Mouse (Mus musculus) stomach, postnatal 0 days (tissue): ENCODE data around the gene Lca5l. TPM values are rescaled to one million over a fixed set of nuclear protein-coding genes. Genes with fewer than 3 reads are reported as not detected.

Experiments used
- ATAC-seq: fragments of 200-750 bp; cut with Nextera tagmentation; 2 replicates; pipeline ENCODE4 v1.8.0; 2017; ENCODE audit not compliant: low FRiP score, low TSS enrichment
- DNase-seq: peaks from one replicate; pipeline ENCODE4 v3.0.0-alpha.2; 2016; ENCODE audit warnings: low spot score
- H3K27ac ChIP-seq: fragments of 300-500 bp; sonication (generic); replicated peaks from 2 replicates; pipeline ENCODE4 v1.5.1; 2014; ENCODE audit warnings: mild to moderate bottlenecking, control low read depth
- H3K27me3 ChIP-seq: fragments of 300-500 bp; sonication (generic); 2 replicates; pipeline ENCODE4 v1.6.1; 2014; ENCODE audit warnings: low read length; ENCODE audit not compliant: control insufficient read depth, insufficient read depth
- H3K36me3 ChIP-seq: fragments of 300-500 bp; sonication (generic); 2 replicates; pipeline ENCODE4 v1.6.1; 2014; ENCODE audit warnings: low read length, mixed read lengths; ENCODE audit not compliant: control insufficient read depth, insufficient read depth
- H3K4me1 ChIP-seq: fragments of 300-500 bp; sonication (generic); replicated peaks from 2 replicates; pipeline ENCODE4 v1.6.1; 2014; ENCODE audit warnings: antibody characterized with exemption; ENCODE audit not compliant: control insufficient read depth, insufficient read depth
- H3K4me2 ChIP-seq: fragments of 300-500 bp; sonication (generic); replicated peaks from 2 replicates; pipeline ENCODE4 v1.6.1; 2014; ENCODE audit warnings: low read depth, mild to moderate bottlenecking, control low read depth, moderate library complexity
- H3K4me3 ChIP-seq: fragments of 300-500 bp; sonication (generic); 2 replicates; pipeline ENCODE4 v1.5.1; 2014; ENCODE audit warnings: low read depth, low read length, control low read depth
- H3K9ac ChIP-seq: fragments of 300-500 bp; sonication (generic); 2 replicates; pipeline ENCODE4 v1.6.1; 2014; ENCODE audit warnings: mild to moderate bottlenecking, low read length, control low read depth, mixed read lengths
- H3K9me3 ChIP-seq: fragments of 300-500 bp; sonication (generic); 2 replicates; pipeline ENCODE4 v1.6.1; 2016; ENCODE audit warnings: low read length; ENCODE audit not compliant: control insufficient read depth
- CTCF ChIP-seq: IDR thresholded peaks from 2 replicates; pipeline ENCODE4 v1.5.1; 2016; ENCODE audit warnings: antibody characterized with exemption, low read depth, mild to moderate bottlenecking, moderate library complexity
- EP300 ChIP-seq: optimal IDR thresholded peaks from 2 replicates; pipeline ENCODE3; 2016; ENCODE audit warnings: antibody characterized with exemption
- WGBS: fragments of 180-500 bp; shearing (Covaris S2); extraction: QIAGEN DNeasy Blood & Tissue Kit; methylation state at CpG from one replicate; pipeline ENCODE4 v1.1.7; 2014; 5-methylcytosine and 5-hydroxymethylcytosine counted together
- polyA plus RNA-seq: library from polyadenylated mRNA; unstranded; fragments of >200 nt; fragmentation: Nextera tagmentation; extraction: Ambion mirVana; gene quantifications from 2 replicates; pipeline ENCODE4 v1.2.1, GENCODE M21; 2015

Gene Lca5l
- polyA plus RNA-seq, 1 experiment from 2014 or later, result 1.1 TPM

- Histone ChIP-seq H3K4me2 (no peak overlapping the region), H3K27me3 (no peaks in the 10 kb centered on the region), H3K36me3 (peaks cover 6% of the 10 kb centered on the region; the same call in 1 of the 2 replicates), H3K9me3 (no peaks in the 10 kb centered on the region), H3K4me1 (no peaks in the 10 kb centered on the region; the same call in 1 of the 2 replicates), H3K4me3 (no peak overlapping the region), H3K27ac (0 out of 2 replicates have a peak overlapping the region, but pooled peaks have one; percentile 58), H3K9ac (no peak overlapping the region)
- WGBS, result 85% methylated on average over 11 of the region's 11 CpGs
- DNase-seq (no peak), ATAC-seq (no peak)
- TF ChIP-seq EP300 (no peak), CTCF (no peak)
Measured at GRCm38 (mm10) chr16:96157171-96157570, 34.9 kb downstream of the Lca5l start.

- ATAC-seq (no peak), DNase-seq (no peak)
- Histone ChIP-seq H3K36me3 (peaks cover 6% of the 10 kb centered on the region; the same call in 1 of the 2 replicates), H3K27ac (peak overlapping the region; percentile 82), H3K4me2 (no peak overlapping the region), H3K9ac (no peak overlapping the region), H3K27me3 (no peaks in the 10 kb centered on the region), H3K4me1 (peaks cover 4% of the 10 kb centered on the region), H3K9me3 (no peaks in the 10 kb centered on the region), H3K4me3 (no peak overlapping the region)
- WGBS, result 67% methylated on average over 8 of the region's 8 CpGs
- TF ChIP-seq CTCF, result no peak
- TF ChIP-seq EP300, result peak; percentile 37
Measured at GRCm38 (mm10) chr16:96156019-96156418, 36.1 kb downstream of the Lca5l start.

GRCm38 (mm10) chr16:96154476-96154875 lies 37.6 kb downstream of the Lca5l start:
- WGBS, result 81% methylated on average over 2 of the region's 2 CpGs
- peaks cover 6% of the 10 kb centered on the region; the same call in 1 of the 2 replicates for H3K36me3 ChIP-seq
- no peak for DNase-seq
- H3K4me2 ChIP-seq, result no peak overlapping the region
- no peaks in the 10 kb centered on the region for H3K27me3 ChIP-seq
- H3K9me3 ChIP-seq, result no peaks in the 10 kb centered on the region
- H3K27ac ChIP-seq, result peak overlapping the region; percentile 82
- no peak overlapping the region for H3K9ac ChIP-seq
- ATAC-seq, result no peak
- no peak overlapping the region for H3K4me3 ChIP-seq
- TF ChIP-seq CTCF, result no peak
- TF ChIP-seq EP300, result no peak
- H3K4me1 ChIP-seq, result peaks cover 7% of the 10 kb centered on the region; the same call in 1 of the 2 replicates

- TF ChIP-seq EP300 (no peak), CTCF (peak; percentile 95)
- H3K4me3 ChIP-seq, result no peak overlapping the region
- DNase-seq (peak; percentile 85), ATAC-seq (peak; percentile 53)
- H3K27ac ChIP-seq, result peak overlapping the region; percentile 70
- peaks cover 10% of the 10 kb centered on the region; the same call in 1 of the 2 replicates for H3K4me1 ChIP-seq
- 0 out of 2 replicates have a peak overlapping the region, but pooled peaks have one; percentile 23 for H3K9ac ChIP-seq
- no peaks in the 10 kb centered on the region for H3K27me3 ChIP-seq
- H3K9me3 ChIP-seq, result no peaks in the 10 kb centered on the region
- 0 out of 2 replicates have a peak overlapping the region, but pooled peaks have one; percentile 1 for H3K4me2 ChIP-seq
- 19% methylated on average over 9 of the region's 9 CpGs for WGBS
- H3K36me3 ChIP-seq, result peaks cover 6% of the 10 kb centered on the region; the same call in 1 of the 2 replicates
Measured at GRCm38 (mm10) chr16:96151551-96151950, 40.5 kb downstream of the Lca5l start.

- Histone ChIP-seq H3K27ac (peak overlapping the region; percentile 70), H3K27me3 (no peaks in the 10 kb centered on the region), H3K4me2 (0 out of 2 replicates have a peak overlapping the region, but pooled peaks have one; percentile 1), H3K4me3 (no peak overlapping the region), H3K9ac (peak overlapping the region; percentile 23), H3K4me1 (peaks cover 10% of the 10 kb centered on the region; the same call in 1 of the 2 replicates), H3K36me3 (peaks cover 6% of the 10 kb centered on the region; the same call in 1 of the 2 replicates), H3K9me3 (no peaks in the 10 kb centered on the region)
- DNase-seq (peak; percentile 62), ATAC-seq (peak; percentile 58)
- WGBS, result 13% methylated on average over 4 of the region's 4 CpGs
- TF ChIP-seq CTCF (no peak), EP300 (no peak)
Measured at GRCm38 (mm10) chr16:96150995-96151394, 41.1 kb downstream of the Lca5l start.

GRCm38 (mm10) chr16:96149311-96149710 lies 42.8 kb downstream of the Lca5l start:
- Histone ChIP-seq H3K4me1 (peaks cover 10% of the 10 kb centered on the region; the same call in 1 of the 2 replicates), H3K4me3 (no peak overlapping the region), H3K36me3 (peaks cover 2% of the 10 kb centered on the region; the same call in 1 of the 2 replicates), H3K9me3 (no peaks in the 10 kb centered on the region), H3K9ac (0 out of 2 replicates have a peak overlapping the region, but pooled peaks have one; percentile 27), H3K27ac (peak overlapping the region; percentile 88), H3K27me3 (no peaks in the 10 kb centered on the region), H3K4me2 (no peak overlapping the region)
- ATAC-seq (no peak), DNase-seq (no peak)
- TF ChIP-seq EP300 (no peak), CTCF (no peak)
- WGBS, result 43% methylated on average over 9 of the region's 9 CpGs
